Mouse (Mus musculus) myocyte (in vitro differentiated cells): ENCODE data around the gene Pla2g6.

Experiments used
- E2F4 ChIP-seq: IDR thresholded peaks from one replicate; pipeline ENCODE4 v1.6.1; 2011; ENCODE audit warnings: mild to moderate bottlenecking, control low read depth, moderate library complexity; ENCODE audit not compliant: insufficient read depth
- MAX ChIP-seq: IDR thresholded peaks from one replicate; pipeline ENCODE4 v1.6.1; 2011; ENCODE audit warnings: low read depth, mild to moderate bottlenecking, control low read depth
- MYOD1 ChIP-seq, 3 experiments: IDR thresholded peaks; one replicate each; pipeline ENCODE4 v1.6.1; 2011; ENCODE audit warnings: control low read depth in 2 of 3, low read depth in 2 of 3, mild to moderate bottlenecking in 2 of 3, moderate library complexity in 1 of 3; ENCODE audit not compliant: insufficient read length in 2 of 3, control insufficient read depth in 1 of 3
- MYOG ChIP-seq, 3 experiments: IDR thresholded peaks; one replicate each; pipeline ENCODE4 v1.6.1; 2011; ENCODE audit warnings: control low read depth in 2 of 3, low read depth in 2 of 3, mild to moderate bottlenecking in 2 of 3; ENCODE audit not compliant: insufficient read length in 2 of 3, control insufficient read depth in 1 of 3, insufficient read depth in 1 of 3
- POLR2A ChIP-seq: IDR thresholded peaks from one replicate; pipeline ENCODE4 v1.6.1; 2011; ENCODE audit warnings: low read depth, mild to moderate bottlenecking, control low read depth, moderate library complexity; ENCODE audit not compliant: insufficient read length
- POLR2AphosphoS2 ChIP-seq: IDR thresholded peaks from one replicate; pipeline ENCODE4 v1.6.1; 2011; ENCODE audit warnings: low read depth, control low read depth; ENCODE audit not compliant: insufficient read length
- REST ChIP-seq: IDR thresholded peaks from one replicate; pipeline ENCODE4 v1.6.1; 2011; ENCODE audit warnings: mild to moderate bottlenecking, control low read depth, moderate library complexity; ENCODE audit not compliant: insufficient read depth, insufficient read length
- SRF ChIP-seq: IDR thresholded peaks from one replicate; pipeline ENCODE4 v1.6.1; 2011; ENCODE audit warnings: low read depth; ENCODE audit not compliant: control insufficient read depth, insufficient read length
- TCF12 ChIP-seq: IDR thresholded peaks from one replicate; pipeline ENCODE4 v1.6.1; 2011; ENCODE audit warnings: mild to moderate bottlenecking, control low read depth; ENCODE audit not compliant: poor library complexity, insufficient read depth, severe bottlenecking
- TCF3 ChIP-seq: IDR thresholded peaks from one replicate; pipeline ENCODE4 v1.6.1; 2011; ENCODE audit warnings: low read depth, control low read depth; ENCODE audit not compliant: insufficient read length
- USF1 ChIP-seq: IDR thresholded peaks from one replicate; pipeline ENCODE4 v1.6.1; 2011; ENCODE audit warnings: low read depth, mild to moderate bottlenecking, control low read depth, moderate library complexity

DNA sequence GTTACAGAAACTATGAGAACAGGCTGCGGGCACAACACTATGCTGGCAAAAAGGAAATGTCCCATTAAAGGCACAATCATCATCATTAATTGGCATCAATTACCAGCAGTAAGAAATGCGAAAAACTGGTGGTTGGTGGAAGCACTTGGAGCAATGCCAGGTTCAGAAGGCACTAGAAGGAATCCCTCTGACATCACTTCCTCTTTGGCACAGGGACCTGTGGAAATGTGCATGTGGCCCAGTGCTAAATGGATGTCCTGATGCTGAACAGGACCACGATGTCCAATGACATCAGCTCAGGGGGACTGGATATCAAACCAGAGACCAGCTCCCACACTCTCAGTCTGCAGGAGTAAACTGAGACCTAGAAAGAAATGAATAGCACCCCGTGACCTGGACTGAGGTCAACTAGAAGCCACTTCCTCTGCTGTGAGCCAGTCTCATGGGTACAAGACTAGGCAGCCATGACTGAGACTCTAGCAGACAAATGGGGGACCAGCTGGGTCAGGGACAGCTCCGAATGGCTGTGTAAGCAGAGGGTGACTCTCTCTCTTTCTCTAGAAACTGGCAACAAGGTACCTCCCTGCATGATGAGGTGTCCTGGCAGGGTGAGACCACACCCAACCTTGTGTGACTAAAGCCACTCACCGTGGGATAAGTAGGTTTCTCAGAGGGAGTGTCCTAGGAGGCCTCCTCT lies 14.6 kb upstream of the Pla2g6 start:
- TF ChIP-seq POLR2A (no peak), USF1 (no peak), E2F4 (no peak), MYOG (IDR thresholded peaks at IDR 0.05; ENCODE audit: control insufficient read depth in 1 of 3, insufficient read depth in 1 of 3, insufficient read length in 2 of 3, low read depth in 2 of 3) (no peak), MYOD1 (IDR thresholded peaks at IDR 0.05; ENCODE audit: control insufficient read depth in 1 of 3, insufficient read length in 2 of 3, low read depth in 2 of 3) (no peak), POLR2AphosphoS2 (no peak), TCF3 (no peak), MAX (no peak), SRF (no peak), TCF12 (no peak), REST (no peak)
